Mouse (Mus musculus): Measurements from ENCODE around the gene Ide.
A peak's percentile ranks its signal among the peaks of the same experiment; 100 is the strongest.

The Ide gene

DNA sequence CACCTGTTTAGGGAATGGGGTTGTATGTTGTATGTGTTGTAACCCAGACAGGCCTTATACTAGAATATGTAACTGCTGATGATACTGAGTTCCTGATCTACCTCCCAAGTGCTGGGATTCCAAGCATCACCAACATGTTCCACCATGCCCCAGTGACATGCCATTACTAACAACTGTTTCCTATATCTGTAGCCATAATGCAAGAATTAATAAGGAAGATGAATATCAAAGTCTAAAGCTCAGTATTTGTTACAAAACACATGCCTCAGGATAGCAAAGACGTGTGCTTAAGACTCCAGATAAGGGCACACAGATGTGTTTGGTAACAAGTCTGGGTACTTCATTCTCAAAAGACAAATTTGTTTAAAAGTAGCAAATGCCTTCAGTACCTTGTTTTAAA, 2.3 kb downstream of the Ide start:
- no peak for DNase-seq (ENCODE audit: inconsistent age in 2 of 2, low spot score in 1 of 2)

DNA sequence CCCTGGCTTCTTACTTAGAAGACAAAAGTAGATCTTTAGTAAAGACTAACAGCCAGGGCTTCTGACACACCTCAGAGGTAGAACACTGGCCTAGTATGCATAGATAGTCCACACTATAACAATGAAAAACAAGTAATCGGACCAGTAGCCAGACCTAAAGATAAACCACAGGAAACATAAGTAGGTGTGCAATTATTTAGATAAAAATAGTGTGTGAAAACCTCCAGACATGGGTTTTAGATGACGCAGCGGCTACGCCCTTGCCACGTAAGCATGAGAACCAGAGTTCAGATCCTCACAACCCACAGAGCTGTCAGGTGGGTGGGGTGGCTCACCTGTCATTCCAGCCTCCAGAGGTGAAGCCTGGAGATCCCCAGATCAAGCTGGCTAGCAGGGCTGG, 4.3 kb downstream of the Ide start:
- no peak for DNase-seq (ENCODE audit: inconsistent age in 2 of 2, low spot score in 1 of 2)

DNA sequence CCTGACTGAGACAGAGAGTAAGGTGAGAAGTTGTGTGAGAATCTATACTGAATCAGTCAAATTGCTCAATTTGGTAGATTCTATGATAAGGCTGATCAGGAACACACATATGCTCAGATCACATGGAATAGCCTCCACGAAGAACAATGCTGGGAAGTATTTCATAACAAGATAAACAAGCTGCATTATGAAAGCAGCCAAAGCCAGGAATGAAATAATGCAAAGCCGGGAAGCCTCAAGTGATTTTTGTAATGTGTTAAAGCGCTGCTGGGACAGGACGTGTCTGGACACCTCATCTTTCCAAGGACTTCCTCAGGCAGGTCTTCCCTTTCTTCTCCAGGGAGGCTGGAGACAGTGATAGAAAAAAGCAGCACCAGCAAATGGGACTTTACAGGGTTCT, 4.9 kb downstream of the Ide start:
- DNase-seq (ENCODE audit: inconsistent age in 2 of 2, low spot score in 1 of 2) = no peak

DNA sequence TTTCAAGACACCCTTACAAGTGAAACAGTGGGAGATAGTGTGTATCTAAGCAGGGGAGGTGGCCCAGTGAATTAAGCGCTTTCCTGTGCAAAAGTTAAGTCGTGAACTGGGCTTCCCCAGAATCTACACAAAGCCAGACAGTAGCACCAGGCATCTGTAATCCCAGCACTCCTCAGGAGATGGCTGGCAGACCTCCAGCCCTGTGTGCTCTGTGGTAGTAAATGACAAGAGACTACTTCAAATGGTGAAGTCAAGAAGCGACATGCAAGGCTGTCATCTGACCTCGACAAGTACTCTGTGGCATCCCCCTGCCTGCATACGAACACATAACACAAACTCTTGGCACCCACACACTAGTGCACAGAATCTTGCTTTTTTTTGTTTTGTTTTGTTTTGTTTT, 10.4 kb downstream of the Ide start:
- DNase-seq (ENCODE audit: inconsistent age in 2 of 2, low spot score in 1 of 2) = no peak

DNA sequence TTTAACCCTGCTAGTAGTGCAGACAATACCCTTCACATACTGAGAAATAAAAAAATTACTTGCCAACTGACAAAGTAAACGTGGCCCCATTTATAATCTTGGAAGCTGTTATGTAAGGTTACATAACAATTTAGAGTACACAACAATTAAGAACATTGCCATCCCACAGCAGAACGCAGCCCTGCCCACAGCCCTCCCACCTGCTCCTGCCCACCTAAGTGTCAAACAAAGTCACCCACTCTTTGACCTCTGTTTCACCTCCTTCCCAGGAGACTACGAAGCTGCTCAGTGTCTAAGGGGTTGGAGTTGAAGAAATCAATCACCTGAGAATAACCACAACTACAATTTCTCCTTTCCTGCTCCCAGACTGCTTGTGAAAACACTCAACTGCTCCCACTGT, 14.1 kb downstream of the Ide start:
- no peak for DNase-seq (ENCODE audit: inconsistent age in 2 of 2, low spot score in 1 of 2)

DNA sequence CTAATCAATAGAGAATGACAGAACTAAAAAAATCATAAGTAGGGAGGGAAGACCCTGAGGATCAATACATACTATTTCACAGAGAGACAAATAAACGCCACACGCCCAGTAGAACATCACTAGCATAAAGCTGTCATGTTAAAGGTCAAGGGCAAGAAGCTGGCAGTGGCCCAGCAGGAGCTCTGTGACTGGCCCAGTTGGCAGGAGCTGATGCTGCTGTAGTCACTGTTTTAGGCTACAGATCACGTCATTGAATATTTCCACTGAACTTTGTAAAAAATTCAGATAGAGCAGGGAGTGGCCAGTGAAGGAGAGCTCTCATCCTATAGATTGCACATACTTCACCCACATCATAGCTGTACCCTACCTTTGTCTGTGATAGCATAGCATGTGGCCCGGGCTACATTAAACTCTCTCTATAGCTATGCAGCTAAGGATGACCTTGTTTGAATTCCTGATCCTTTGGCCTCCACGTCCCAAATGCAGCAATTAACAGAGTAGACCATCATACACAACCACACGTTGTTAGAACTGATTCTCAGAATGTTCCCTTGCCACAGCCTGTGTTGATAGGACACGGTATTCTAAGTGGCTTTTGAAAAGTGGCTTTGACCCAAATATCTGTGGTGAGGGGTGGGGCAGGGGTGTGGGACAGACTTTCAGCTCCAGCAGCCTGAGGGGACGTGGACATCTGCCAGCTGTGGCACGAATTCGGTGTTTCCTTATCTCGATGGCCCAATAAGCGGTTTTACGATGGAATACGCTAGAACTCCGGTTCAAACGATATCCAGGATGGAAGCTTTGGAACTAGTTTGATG, 16.6 kb downstream of the Ide start:
- DNase-seq (ENCODE audit: inconsistent age in 2 of 2, low spot score in 1 of 2) = peak; percentile 84 to 88

DNA sequence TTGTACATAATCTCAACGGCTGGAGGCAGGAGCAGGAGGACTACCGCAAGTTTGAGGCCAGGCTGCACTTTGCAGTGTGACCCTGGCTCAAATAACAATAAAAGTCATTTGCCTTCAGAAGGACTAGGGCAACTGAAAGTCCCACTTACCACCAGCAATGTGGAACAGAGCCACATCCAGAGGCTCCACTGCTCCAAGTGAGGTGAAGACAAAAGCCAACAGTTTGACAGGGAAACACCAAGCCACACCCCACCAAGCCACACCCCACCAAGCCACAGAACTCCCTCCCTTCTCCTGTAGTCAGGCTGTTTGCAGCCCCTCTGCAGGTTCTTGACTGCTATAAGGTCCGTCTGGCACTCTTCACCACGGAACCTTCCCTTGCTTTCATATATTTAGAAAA, 20.3 kb downstream of the Ide start:
- DNase-seq (ENCODE audit: inconsistent age in 2 of 2, low spot score in 1 of 2) = no peak

DNA sequence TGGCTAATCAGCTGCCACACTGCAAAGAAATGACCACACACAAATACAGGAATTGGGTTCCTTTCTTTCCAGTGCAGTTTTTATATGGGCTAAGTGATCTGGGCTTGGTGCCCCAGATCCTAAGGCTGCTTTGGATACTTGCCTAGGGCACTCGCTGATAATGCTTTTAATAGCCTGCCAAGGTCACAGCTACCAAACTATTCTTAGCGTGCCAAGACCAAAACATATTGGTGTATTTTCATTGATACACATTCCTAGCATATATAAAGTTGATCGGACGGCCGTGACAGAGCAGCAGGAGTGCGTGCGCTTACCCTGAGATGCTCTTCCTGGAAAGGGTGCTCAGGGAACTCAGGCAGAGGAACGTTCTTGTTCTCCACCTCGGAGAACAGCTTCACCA, 22.6 kb downstream of the Ide start:
- peak; percentile 35 to 77 for DNase-seq (ENCODE audit: inconsistent age in 2 of 2, low spot score in 1 of 2)

DNA sequence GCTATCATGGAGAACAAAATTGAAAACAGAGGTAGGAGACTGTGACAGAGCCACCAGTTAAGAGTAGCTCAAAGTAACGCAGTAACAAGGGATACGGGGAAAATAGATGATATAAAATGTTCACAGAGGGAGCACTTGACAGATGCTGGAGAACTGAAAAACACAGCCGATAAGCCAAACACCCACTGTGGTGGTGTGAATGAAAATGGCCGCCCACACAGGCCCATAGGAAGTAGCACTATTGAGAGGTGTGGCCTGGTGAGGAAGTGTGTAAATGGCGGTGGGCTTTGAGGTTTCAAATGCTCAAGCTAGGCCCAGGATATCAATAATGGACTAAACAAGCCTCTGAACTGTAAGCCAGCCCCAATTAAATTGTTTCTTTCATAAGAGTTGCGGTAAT, 26.2 kb downstream of the Ide start:
- DNase-seq (ENCODE audit: inconsistent age in 2 of 2, low spot score in 1 of 2) = no peak

DNA sequence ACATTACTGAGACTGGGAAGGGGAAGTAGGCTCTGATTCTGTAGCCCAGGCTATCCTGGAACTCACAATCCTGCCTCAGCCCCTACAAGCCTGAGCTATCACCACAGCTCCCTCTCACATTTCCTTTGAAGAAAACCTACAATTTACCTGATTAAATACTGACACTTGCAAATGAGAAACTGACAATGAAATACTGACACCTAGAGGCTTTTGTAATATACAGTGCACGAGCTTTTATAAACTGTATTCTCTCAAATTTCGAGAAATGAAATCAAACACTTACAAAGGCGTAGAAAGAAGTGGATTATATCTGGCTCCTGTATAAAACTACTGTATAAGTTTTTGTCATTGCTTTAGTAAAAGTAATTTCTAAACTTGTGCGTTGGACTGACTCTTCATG, 27.5 kb downstream of the Ide start:
- DNase-seq (ENCODE audit: inconsistent age in 2 of 2, low spot score in 1 of 2) = no peak

DNA sequence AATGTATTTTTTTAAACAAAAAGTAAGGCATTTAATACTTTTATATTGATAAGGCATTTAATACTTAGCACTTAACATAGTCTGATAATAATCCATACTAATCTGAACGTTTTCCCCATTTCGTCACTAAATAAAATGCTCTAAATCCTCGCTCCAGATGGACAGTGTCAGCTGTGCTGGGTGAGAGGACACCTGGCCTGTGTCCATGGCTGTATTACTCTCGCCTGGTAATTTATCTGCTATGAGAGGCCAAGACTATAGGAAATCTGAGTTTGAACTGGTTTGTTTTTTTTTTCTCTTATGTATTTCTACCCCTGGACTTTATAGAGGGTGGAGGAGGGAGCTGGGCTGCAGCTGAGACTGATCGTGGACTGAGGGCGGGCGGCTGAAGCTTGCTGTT, 28.7 kb downstream of the Ide start:
- no peak for DNase-seq (ENCODE audit: inconsistent age in 2 of 2, low spot score in 1 of 2)

DNA sequence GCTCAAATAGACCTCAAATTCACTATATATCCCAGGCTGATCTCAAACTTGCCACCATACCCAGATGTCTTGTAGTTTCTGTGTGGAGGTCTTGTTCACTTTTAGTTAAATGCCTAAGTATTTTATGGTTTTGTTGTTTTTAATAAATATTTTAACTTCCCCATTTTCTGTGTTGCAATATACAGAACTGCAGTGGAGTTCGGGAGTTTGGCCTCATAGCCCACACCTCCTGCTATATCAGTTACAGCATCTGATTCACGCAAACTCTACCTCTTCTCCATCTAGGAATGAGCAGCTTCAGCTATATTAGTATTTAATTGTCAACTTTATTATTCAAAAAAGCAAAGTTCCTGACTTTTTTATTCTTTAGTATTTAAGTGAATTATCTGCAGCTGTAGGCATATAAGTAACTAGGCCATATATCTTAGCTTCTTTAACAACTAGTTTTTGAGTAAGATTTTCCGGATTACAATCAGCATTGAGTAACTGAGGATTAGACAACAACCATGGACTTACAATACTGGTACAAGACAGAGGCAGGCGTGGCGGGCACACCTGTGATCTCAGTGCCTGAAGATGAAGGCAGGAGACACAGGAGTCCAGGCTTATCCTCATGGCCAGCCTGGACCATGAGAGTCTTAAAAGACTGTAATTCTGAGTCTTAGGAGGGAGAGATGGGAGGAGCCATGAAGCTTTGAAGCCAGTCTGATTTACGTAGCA, 29.7 kb downstream of the Ide start:
- DNase-seq (ENCODE audit: inconsistent age in 2 of 2, low spot score in 1 of 2) = no peak

DNA sequence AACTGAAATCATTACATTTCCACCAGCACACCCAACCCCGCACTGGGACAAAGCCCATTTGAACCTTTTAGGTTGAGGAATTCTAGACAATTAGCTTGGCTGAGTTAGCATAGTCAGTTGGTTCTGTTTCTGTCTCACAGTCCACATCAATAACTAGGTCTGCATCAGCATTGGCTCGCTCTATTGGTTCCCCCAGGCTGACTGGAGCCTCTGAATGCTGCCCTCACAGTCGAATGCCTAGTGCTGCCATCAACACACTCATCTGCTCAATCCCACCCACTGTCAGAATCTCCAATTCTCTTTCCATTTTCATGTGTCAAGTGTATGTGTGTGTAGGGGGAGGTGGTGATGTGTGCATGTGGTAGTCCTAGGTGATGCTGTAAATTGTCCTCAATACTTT, 31.5 kb downstream of the Ide start:
- no peak for DNase-seq (ENCODE audit: inconsistent age in 2 of 2, low spot score in 1 of 2)

DNA sequence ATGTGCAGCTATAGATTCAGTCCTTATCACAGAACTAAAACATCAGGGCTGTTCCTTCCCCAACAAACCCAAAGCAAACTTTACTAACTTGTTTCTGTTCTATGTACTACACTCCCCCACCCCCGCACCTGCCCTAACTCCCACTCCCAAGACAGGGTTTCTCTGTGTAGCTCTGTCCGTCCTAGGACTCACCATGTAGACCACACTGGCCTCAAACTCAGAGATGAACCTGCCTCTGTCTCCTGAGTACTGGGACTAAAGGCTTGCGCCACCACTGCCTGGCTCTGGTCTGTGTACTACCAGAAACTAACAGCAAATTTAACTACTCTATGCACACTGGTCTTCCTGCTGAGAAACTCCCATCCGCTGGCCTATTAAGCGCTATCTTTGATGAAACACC, 32.8 kb downstream of the Ide start:
- no peak for DNase-seq (ENCODE audit: inconsistent age in 2 of 2, low spot score in 1 of 2)

DNA sequence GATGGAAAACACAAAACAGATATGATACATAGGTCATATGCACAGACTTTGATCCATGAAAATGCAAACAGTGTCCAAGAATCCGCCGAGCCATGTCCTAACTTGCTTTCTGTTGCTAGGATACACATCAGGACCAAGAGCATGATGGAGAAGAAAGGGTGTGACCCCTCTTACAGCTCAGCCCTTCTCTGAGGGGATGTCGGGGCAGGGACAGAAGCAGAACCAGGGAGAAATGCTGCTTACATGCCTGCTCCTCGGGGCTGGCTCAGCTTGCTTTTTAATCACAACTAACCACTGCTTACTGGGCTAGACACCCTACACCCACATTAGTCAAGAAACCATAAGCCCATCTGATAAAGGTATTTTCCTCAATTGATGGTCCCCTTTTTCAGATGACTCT, 33.6 kb downstream of the Ide start:
- no peak for DNase-seq (ENCODE audit: inconsistent age in 2 of 2, low spot score in 1 of 2)

DNA sequence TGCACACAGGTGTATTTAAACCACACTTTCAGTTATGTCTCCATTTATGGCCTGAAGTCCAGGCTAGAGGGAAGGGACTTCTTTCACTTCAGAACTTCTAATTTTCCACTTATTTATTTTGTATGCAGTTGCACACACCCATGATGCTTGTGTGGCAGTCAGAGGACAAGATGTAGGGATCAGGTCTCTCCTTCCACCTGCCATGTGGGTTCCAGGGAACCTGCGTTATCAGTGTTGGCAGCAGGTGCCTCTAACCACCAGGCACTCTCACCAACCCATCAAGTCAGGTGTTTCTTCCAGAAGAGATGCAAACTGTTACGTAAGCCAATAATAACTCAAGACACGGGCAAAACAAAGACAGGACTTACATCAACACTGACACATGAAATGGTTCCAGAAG, 35.9 kb downstream of the Ide start:
- DNase-seq (ENCODE audit: inconsistent age in 2 of 2, low spot score in 1 of 2) = no peak

DNA sequence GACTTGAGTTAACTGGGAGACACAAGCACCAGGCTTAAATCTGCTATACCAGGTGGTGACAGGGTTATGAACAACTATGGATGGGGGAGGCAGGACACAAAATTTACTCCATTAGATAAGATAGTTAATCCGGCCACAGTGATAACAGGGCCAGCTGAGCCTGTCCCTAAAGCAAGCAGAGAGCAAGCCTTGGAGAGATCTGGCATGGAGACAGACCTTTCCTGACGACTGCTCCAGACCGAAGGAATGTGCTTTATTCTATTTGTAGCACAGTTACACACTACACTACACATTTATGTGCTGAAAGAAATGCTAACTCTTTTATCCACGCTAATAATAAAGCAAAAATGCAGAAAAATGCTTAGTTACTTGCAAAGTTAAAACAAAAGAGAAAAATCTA, 46.0 kb downstream of the Ide start:
- no peak for DNase-seq (ENCODE audit: inconsistent age in 2 of 2, low spot score in 1 of 2)

DNA sequence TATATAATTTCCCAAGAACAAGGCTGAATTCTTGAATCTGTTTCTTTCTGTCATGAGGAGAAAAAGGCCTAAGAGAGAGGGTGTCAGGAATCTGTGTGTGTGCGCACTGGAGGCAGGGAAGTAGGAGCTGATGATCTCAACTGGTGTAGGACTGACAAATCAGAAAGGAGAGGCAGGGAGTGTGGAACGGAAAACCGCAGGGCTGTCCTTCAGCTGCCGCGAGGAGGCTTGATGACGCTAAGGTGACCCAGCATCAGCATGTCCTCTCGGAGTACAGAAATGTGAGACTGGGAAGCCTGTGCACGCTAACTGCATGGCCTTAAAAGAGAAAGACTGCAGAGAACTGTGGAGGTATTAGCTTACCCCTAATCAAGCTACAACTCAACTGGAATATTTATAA, 46.7 kb downstream of the Ide start:
- DNase-seq (ENCODE audit: inconsistent age in 2 of 2, low spot score in 1 of 2) = peak; percentile 65 to 68

DNA sequence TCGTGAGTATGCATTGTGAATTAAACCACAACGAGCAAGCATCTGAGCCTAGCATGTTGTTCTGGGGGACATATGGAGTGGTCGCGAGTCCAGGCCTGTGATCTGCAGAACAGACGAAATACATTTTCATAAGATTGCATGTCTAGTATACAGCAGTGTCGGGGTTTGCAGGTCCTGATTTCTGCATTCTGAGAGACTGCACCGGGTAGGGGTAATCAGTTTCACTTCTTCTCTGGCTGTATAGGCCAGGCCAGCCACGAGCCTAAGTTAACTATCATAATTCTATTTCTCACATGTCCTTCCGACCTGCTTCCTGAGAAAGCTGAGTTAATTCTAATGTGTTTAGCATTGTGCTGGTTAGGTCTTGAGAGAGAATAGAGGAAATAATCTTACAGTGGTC, 52.9 kb downstream of the Ide start:
- no peak for DNase-seq (ENCODE audit: inconsistent age in 2 of 2, low spot score in 1 of 2)

DNA sequence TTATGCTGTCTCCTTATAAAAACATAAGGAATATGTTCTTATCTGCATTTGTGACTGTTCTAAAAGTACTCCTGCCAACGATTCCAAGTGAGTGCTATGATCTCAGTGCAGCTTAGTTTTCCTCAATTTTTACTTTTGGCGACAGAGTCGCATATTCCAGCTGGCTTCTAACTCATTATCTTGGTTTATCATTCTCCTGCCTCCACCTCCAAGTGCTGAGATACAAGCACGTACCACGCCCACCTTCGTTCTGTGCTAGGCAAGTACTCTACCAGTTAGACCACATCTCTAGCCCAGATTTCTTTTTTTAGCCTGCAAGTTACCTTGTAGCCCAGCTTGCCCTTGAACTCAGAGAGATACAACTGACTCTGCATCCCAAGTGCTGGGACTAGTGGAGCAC, 54.5 kb downstream of the Ide start:
- DNase-seq (ENCODE audit: inconsistent age in 2 of 2, low spot score in 1 of 2) = no peak

DNA sequence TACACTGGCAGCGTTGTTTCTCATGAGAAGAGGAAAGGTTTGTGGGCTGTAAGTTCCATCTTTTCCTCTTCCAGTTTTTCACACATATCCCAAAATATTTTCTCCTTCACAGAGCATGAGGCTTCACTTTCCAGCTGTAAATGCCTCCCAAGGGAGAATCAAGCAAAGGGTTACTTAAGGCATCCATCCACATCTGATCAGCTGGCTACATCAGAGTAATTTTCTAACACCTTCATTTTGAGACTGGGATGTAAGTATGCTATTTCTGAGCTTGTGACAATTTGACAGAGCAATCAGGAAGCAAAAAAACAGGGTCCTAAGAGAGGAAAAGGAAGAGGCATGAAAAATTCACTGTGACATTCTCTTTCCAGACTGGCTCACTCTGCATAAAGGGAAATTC, 55.9 kb downstream of the Ide start:
- no peak for DNase-seq (ENCODE audit: inconsistent age in 2 of 2, low spot score in 1 of 2)

DNA sequence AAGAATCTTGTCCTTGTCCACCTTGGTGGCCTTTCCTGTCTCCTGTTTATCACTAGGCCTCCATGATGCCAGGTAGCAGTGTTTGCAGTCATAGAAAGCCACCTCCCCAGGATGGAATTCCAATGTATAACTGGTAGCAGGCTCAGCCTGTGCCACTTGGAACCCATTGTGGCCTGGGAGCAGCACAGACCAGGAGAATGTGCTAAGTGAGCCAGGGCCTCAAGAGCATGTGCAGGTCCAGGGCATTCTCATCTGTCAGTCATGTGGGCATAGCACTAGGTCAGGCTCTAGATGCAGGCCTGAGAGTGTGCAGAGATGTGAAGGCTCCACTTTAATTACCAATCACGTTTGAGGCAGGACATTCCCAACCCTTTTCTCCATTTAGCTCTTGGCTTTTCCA, 58.5 kb downstream of the Ide start:
- DNase-seq (ENCODE audit: inconsistent age in 2 of 2, low spot score in 1 of 2) = no peak

DNA sequence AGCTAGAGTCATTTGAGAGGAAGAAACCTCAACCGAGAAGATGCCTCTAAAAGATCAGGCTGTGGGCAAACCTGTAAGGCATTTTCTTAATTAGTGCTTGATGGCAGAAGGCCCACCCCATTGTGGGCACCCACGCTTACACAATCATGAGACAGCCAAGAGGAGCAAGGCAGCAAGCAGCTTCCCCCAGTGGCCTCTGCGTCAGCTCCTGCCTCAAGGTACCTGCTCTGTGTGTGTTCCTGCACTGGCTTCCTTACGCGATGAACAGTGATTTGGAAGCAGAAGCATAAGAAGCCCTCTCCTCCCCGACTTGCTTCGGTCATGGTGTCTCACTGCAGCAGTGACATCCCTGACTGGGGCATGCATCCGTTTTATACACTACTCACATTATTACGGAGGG, 62.1 kb downstream of the Ide start:
- no peak for DNase-seq (ENCODE audit: inconsistent age in 2 of 2, low spot score in 1 of 2)

Measured in adrenal gland, adult (tissue).